Mouse (Mus musculus): ENCODE results near the gene Dgkg. TPM values are rescaled to one million over a fixed set of nuclear protein-coding genes. Genes with fewer than 3 reads are reported as not detected.

Dgkg gene
- polyA plus RNA-seq, 1 experiment, result 1.5 TPM

GRCm38 (mm10) chr16:22630351-22630750, 26.7 kb downstream of the Dgkg start:
- no peak overlapping the region for H3K27ac ChIP-seq (ENCODE audit: insufficient read depth, low read length)
- H3K9me3 ChIP-seq (replicated peaks; ENCODE audit: control insufficient read depth, insufficient read depth, low read length, poor library complexity, severe bottlenecking), result no peaks in the 10 kb centered on the region
- H3K27me3 ChIP-seq (ENCODE audit: control insufficient read depth, insufficient read depth, low read length, poor library complexity, severe bottlenecking), result no peaks in the 10 kb centered on the region
- H3K36me3 ChIP-seq (ENCODE audit: control insufficient read depth, insufficient read depth, low read length, poor library complexity, severe bottlenecking), result no peaks in the 10 kb centered on the region
- TF ChIP-seq CTCF (IDR thresholded peaks at IDR 0.05; ENCODE audit: low read depth, low read length) (no peak), EP300 (IDR thresholded peaks at IDR 0.05; ENCODE audit: insufficient read depth, low read depth, low read length) (no peak), POLR2A (IDR thresholded peaks at IDR 0.05; ENCODE audit: insufficient read depth, low read length) (no peak)
- H3K4me3 ChIP-seq (ENCODE audit: low read depth, low read length), result no peak overlapping the region
- no peak overlapping the region for H3K9ac ChIP-seq (ENCODE audit: low read depth, poor library complexity, severe bottlenecking)
- H3K4me1 ChIP-seq (ENCODE audit: control insufficient read depth, insufficient read depth, low read length), result no peaks in the 10 kb centered on the region

GRCm38 (mm10) chr16:22629900-22630299, 27.1 kb downstream of the Dgkg start:
- Histone ChIP-seq H3K9ac (ENCODE audit: low read depth, poor library complexity, severe bottlenecking) (no peak overlapping the region), H3K4me3 (ENCODE audit: low read depth, low read length) (no peak overlapping the region), H3K27me3 (ENCODE audit: control insufficient read depth, insufficient read depth, low read length, poor library complexity, severe bottlenecking) (no peaks in the 10 kb centered on the region), H3K9me3 (replicated peaks; ENCODE audit: control insufficient read depth, insufficient read depth, low read length, poor library complexity, severe bottlenecking) (no peaks in the 10 kb centered on the region), H3K36me3 (ENCODE audit: control insufficient read depth, insufficient read depth, low read length, poor library complexity, severe bottlenecking) (no peaks in the 10 kb centered on the region), H3K4me1 (ENCODE audit: control insufficient read depth, insufficient read depth, low read length) (no peaks in the 10 kb centered on the region), H3K27ac (ENCODE audit: insufficient read depth, low read length) (no peak overlapping the region)
- TF ChIP-seq EP300 (IDR thresholded peaks at IDR 0.05; ENCODE audit: insufficient read depth, low read depth, low read length) (no peak), POLR2A (IDR thresholded peaks at IDR 0.05; ENCODE audit: insufficient read depth, low read length) (no peak), CTCF (IDR thresholded peaks at IDR 0.05; ENCODE audit: low read depth, low read length) (no peak)

GRCm38 (mm10) chr16:22625987-22626386, 31.0 kb downstream of the Dgkg start:
- H3K4me1 ChIP-seq (ENCODE audit: control insufficient read depth, insufficient read depth, low read length), result no peaks in the 10 kb centered on the region
- H3K4me3 ChIP-seq (ENCODE audit: low read depth, low read length), result no peak overlapping the region
- TF ChIP-seq EP300 (IDR thresholded peaks at IDR 0.05; ENCODE audit: insufficient read depth, low read depth, low read length), result no peak
- no peak for TF ChIP-seq POLR2A (IDR thresholded peaks at IDR 0.05; ENCODE audit: insufficient read depth, low read length)
- no peak for TF ChIP-seq CTCF (IDR thresholded peaks at IDR 0.05; ENCODE audit: low read depth, low read length)
- no peaks in the 10 kb centered on the region for H3K36me3 ChIP-seq (ENCODE audit: control insufficient read depth, insufficient read depth, low read length, poor library complexity, severe bottlenecking)
- H3K27me3 ChIP-seq (ENCODE audit: control insufficient read depth, insufficient read depth, low read length, poor library complexity, severe bottlenecking), result no peaks in the 10 kb centered on the region
- H3K9ac ChIP-seq (ENCODE audit: low read depth, poor library complexity, severe bottlenecking), result no peak overlapping the region
- no peaks in the 10 kb centered on the region for H3K9me3 ChIP-seq (replicated peaks; ENCODE audit: control insufficient read depth, insufficient read depth, low read length, poor library complexity, severe bottlenecking)
- H3K27ac ChIP-seq (ENCODE audit: insufficient read depth, low read length), result no peak overlapping the region

- no peak for TF ChIP-seq POLR2A (IDR thresholded peaks at IDR 0.05; ENCODE audit: insufficient read depth, low read length)
- no peak for TF ChIP-seq CTCF (IDR thresholded peaks at IDR 0.05; ENCODE audit: low read depth, low read length)
- no peak for TF ChIP-seq EP300 (IDR thresholded peaks at IDR 0.05; ENCODE audit: insufficient read depth, low read depth, low read length)
These were observed 31.6 kb downstream of the Dgkg start for GRCm38 (mm10) chr16:22625412-22625811.

GRCm38 (mm10) chr16:22622286-22622685, 34.7 kb downstream of the Dgkg start:
- no peaks in the 10 kb centered on the region for H3K9me3 ChIP-seq (replicated peaks; ENCODE audit: control insufficient read depth, insufficient read depth, low read length, poor library complexity, severe bottlenecking)
- H3K4me3 ChIP-seq (ENCODE audit: low read depth, low read length), result no peak overlapping the region
- no peaks in the 10 kb centered on the region for H3K36me3 ChIP-seq (ENCODE audit: control insufficient read depth, insufficient read depth, low read length, poor library complexity, severe bottlenecking)
- no peak overlapping the region for H3K27ac ChIP-seq (ENCODE audit: insufficient read depth, low read length)
- TF ChIP-seq EP300 (IDR thresholded peaks at IDR 0.05; ENCODE audit: insufficient read depth, low read depth, low read length) (no peak), CTCF (IDR thresholded peaks at IDR 0.05; ENCODE audit: low read depth, low read length) (no peak), POLR2A (IDR thresholded peaks at IDR 0.05; ENCODE audit: insufficient read depth, low read length) (no peak)
- no peaks in the 10 kb centered on the region for H3K27me3 ChIP-seq (ENCODE audit: control insufficient read depth, insufficient read depth, low read length, poor library complexity, severe bottlenecking)
- no peak overlapping the region for H3K9ac ChIP-seq (ENCODE audit: low read depth, poor library complexity, severe bottlenecking)
- peaks cover 4% of the 10 kb centered on the region for H3K4me1 ChIP-seq (ENCODE audit: control insufficient read depth, insufficient read depth, low read length)

More at GRCm38 (mm10) chr16:22625412-22625811, 31.6 kb downstream of the Dgkg start:
- Histone ChIP-seq H3K27me3 (ENCODE audit: control insufficient read depth, insufficient read depth, low read length, poor library complexity, severe bottlenecking) (no peaks in the 10 kb centered on the region), H3K36me3 (ENCODE audit: control insufficient read depth, insufficient read depth, low read length, poor library complexity, severe bottlenecking) (no peaks in the 10 kb centered on the region), H3K27ac (ENCODE audit: insufficient read depth, low read length) (no peak overlapping the region), H3K9me3 (replicated peaks; ENCODE audit: control insufficient read depth, insufficient read depth, low read length, poor library complexity, severe bottlenecking) (no peaks in the 10 kb centered on the region), H3K9ac (ENCODE audit: low read depth, poor library complexity, severe bottlenecking) (no peak overlapping the region), H3K4me3 (ENCODE audit: low read depth, low read length) (no peak overlapping the region), H3K4me1 (ENCODE audit: control insufficient read depth, insufficient read depth, low read length) (no peaks in the 10 kb centered on the region)

GRCm38 (mm10) chr16:22621299-22621920, 35.6 kb downstream of the Dgkg start:
- no peaks in the 10 kb centered on the region for H3K27me3 ChIP-seq (ENCODE audit: control insufficient read depth, insufficient read depth, low read length, poor library complexity, severe bottlenecking)
- no peaks in the 10 kb centered on the region for H3K36me3 ChIP-seq (ENCODE audit: control insufficient read depth, insufficient read depth, low read length, poor library complexity, severe bottlenecking)
- no peak overlapping the region for H3K4me3 ChIP-seq (ENCODE audit: low read depth, low read length)
- TF ChIP-seq CTCF (IDR thresholded peaks at IDR 0.05; ENCODE audit: low read depth, low read length) (no peak), EP300 (IDR thresholded peaks at IDR 0.05; ENCODE audit: insufficient read depth, low read depth, low read length) (no peak), POLR2A (IDR thresholded peaks at IDR 0.05; ENCODE audit: insufficient read depth, low read length) (no peak)
- H3K27ac ChIP-seq (ENCODE audit: insufficient read depth, low read length), result no peak overlapping the region
- H3K4me1 ChIP-seq (ENCODE audit: control insufficient read depth, insufficient read depth, low read length), result peaks cover 4% of the 10 kb centered on the region
- no peak overlapping the region for H3K9ac ChIP-seq (ENCODE audit: low read depth, poor library complexity, severe bottlenecking)
- H3K9me3 ChIP-seq (replicated peaks; ENCODE audit: control insufficient read depth, insufficient read depth, low read length, poor library complexity, severe bottlenecking), result no peaks in the 10 kb centered on the region
